Mouse (Mus musculus) thymus, adult 2 months (tissue): Measurements from ENCODE around the gene Klk6.

ENCODE experiments used
- CTCF ChIP-seq: fragments of 200-500 bp; IDR thresholded peaks from 2 replicates; pipeline ENCODE4 v1.5.1; 2012; ENCODE audit warnings: mild to moderate bottlenecking, control low read depth, low read length, moderate library complexity, borderline replicate concordance; ENCODE audit not compliant: control insufficient read depth, poor library complexity, insufficient read depth; ENCODE audit errors: extremely low read depth
- POLR2A ChIP-seq: fragments of 200-500 bp; IDR thresholded peaks from 2 replicates; pipeline ENCODE4 v1.6.1; 2012; ENCODE audit warnings: mild to moderate bottlenecking, low read length, control low read depth, moderate library complexity; ENCODE audit not compliant: control insufficient read depth, poor library complexity, insufficient read depth; ENCODE audit errors: extremely low read depth

- TF ChIP-seq POLR2A (no peak), CTCF (peak; percentile 78; the same call in 1 of the 2 replicates)
Measured at GRCm38 (mm10) chr7:43782275-43783265, 41.7 kb upstream of the Klk6 start.
